Mouse (Mus musculus) effector memory CD4-positive, alpha-beta T cell, adult 5 months (primary cell): ENCODE measurements around the gene Tmbim6. TPM values are rescaled to one million over a fixed set of nuclear protein-coding genes. Genes with fewer than 3 reads are reported as not detected.

Experiments
- polyA plus RNA-seq: library from polyadenylated mRNA; unstranded; fragments of 100-300 nt; shearing (Covaris generic); gene quantifications from one replicate; pipeline ENCODE4 v1.2.1, GENCODE M21; 2017

Tmbim6 gene
- 143 TPM for polyA plus RNA-seq

GRCm38 (mm10) chr15:99392486-99393385, at the start of gene Tmbim6:
Tmbim6 (plus strand) TSS chr15:99392882.

DNA sequence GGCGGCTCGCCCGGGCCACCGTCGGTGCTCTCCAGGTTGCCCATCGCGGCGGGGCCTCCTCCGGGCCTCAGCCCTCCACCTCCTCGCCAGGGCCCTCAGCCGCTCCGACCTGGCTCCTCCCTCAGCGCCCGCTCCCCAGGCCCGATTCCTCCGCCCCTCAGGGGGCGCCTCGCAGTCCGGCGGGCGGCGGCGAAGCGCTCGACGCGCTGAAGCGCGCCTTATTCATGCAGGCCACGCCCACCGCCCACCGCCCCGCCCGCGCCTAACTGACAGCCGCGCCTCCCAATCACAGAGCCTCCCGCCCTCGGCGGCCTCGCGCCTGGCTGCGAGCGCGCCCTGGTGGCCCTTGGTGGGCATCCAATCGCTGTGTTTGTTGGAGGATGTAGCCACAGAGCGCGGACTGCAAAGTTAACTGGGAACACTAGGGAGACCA, 22.4 kb upstream of the Tmbim6 start, which contains the start of gene Fmnl3:
TSS of gene Fmnl3 (minus strand) at position 224 of the 433 bp plus-strand sequence.

DNA sequence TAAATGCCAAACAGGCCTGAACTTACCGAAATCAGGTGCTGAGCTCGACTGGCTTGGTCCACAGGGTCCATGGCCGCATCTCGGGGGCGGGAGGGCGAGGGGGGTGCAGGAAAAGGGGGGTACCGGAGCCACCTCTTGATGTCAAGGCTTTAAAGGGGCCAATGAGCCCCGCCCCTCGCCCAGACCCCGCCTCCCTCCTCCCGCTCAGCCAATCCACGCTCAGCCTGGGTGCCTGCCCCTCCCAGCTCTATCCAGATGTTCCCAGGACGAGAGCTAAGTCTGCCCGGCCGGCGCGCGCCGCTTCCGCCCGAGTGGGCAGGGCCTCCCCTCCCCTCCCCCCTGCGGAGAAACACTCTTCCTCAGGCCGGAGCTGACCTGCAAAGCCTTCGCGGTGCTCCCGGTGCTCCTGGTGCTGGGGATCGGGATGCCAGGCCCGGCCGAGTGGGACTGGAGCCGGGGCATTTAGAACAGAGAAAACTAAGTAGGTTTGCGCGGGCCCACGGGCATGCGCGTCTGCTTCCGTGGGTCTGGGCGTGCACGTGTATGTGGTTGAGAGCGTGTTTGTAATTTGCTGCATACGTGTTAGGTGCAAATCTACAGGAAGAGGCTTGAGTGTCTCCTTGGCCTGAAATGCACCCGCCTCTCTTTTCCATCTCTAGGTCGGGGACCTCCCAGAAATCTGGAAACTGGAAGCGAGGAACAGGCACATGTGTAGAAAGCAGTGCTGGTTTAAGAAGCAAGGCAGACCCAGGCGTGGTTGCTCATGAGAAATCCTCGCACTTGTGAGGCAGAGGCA, 65.1 kb downstream of the Tmbim6 start, which contains the start of gene Nckap5l:
TSS of gene Nckap5l (minus strand) at position 143 of the 796 bp plus-strand sequence.

Other genes with a start within 250 kb of the Tmbim6 start
- 0.29 TPM for gene Kcnh3, start 168.0 kb upstream of the Tmbim6 start, polyA plus RNA-seq
- 71.7 TPM for gene Mcrs1, start 140.9 kb upstream of the Tmbim6 start, polyA plus RNA-seq
- 14.7 TPM for gene Prpf40b, start 97.8 kb upstream of the Tmbim6 start, polyA plus RNA-seq
- 0.15 TPM for gene Fam186b, start 97.0 kb upstream of the Tmbim6 start, polyA plus RNA-seq
- 49.7 TPM for gene Fmnl3, start 22.4 kb upstream of the Tmbim6 start, polyA plus RNA-seq
- 9.1 TPM for gene Nckap5l, start 64.9 kb downstream of the Tmbim6 start, polyA plus RNA-seq
- 8.4 TPM for gene Bcdin3d, start 81.8 kb downstream of the Tmbim6 start, polyA plus RNA-seq
- not detected for gene Faim2, start 135.3 kb downstream of the Tmbim6 start, polyA plus RNA-seq
- gene Aqp2, start 186.2 kb downstream of the Tmbim6 start, polyA plus RNA-seq, result not detected
- gene Aqp5, start 197.9 kb downstream of the Tmbim6 start, polyA plus RNA-seq, result not detected
- not detected for gene Aqp6, start 208.5 kb downstream of the Tmbim6 start, polyA plus RNA-seq